Mouse (Mus musculus) kidney, adult 9 months (tissue): ENCODE results near the gene Trim39.

Source experiments
- DNase-seq: peaks from one replicate; pipeline ENCODE4 v3.0.0; 2022

The Trim39 gene

GRCm38 (mm10) chr17:36271586-36272256, at the start of gene Trim39:
TSS of gene Trim39 (minus strand) at chr17:36272247.
- peak; percentile 92 for DNase-seq

- no peak for DNase-seq
Observed at GRCm38 (mm10) chr17:36315689-36316253, 43.7 kb upstream of the Trim39 start.

GRCm38 (mm10) chr17:36315041-36315688, 43.1 kb upstream of the Trim39 start:
- peak; percentile 46 for DNase-seq

GRCm38 (mm10) chr17:36314511-36314910, 42.5 kb upstream of the Trim39 start:
- DNase-seq: no peak

GRCm38 (mm10) chr17:36309293-36309692, 37.2 kb upstream of the Trim39 start:
- DNase-seq: no peak

- DNase-seq: peak; percentile 87
Observed at GRCm38 (mm10) chr17:36308855-36309254, 36.8 kb upstream of the Trim39 start.

GRCm38 (mm10) chr17:36286390-36286789, 14.3 kb upstream of the Trim39 start, which contains the start of gene H2-M10.2:
TSS of gene H2-M10.2 (minus strand) at chr17:36286490.
- no peak for DNase-seq

GRCm38 (mm10) chr17:36281521-36282245, 9.6 kb upstream of the Trim39 start:
- peak; percentile 64 for DNase-seq

- no peak for DNase-seq
Observed at GRCm38 (mm10) chr17:36274776-36275175, 2.7 kb upstream of the Trim39 start.

GRCm38 (mm10) chr17:36273796-36274195, 1.7 kb upstream of the Trim39 start:
- DNase-seq: no peak

- DNase-seq: no peak
Observed at GRCm38 (mm10) chr17:36272643-36273366, 758 bp upstream of the Trim39 start.

GRCm38 (mm10) chr17:36270956-36271585, 976 bp downstream of the Trim39 start:
- DNase-seq: peak; percentile 89

- no peak for DNase-seq
Observed at GRCm38 (mm10) chr17:36265834-36266233, 6.2 kb downstream of the Trim39 start.

GRCm38 (mm10) chr17:36264273-36264925, 7.6 kb downstream of the Trim39 start:
- no peak for DNase-seq

GRCm38 (mm10) chr17:36261511-36262166, 10.4 kb downstream of the Trim39 start:
- no peak for DNase-seq

- no peak for DNase-seq
Observed at GRCm38 (mm10) chr17:36257969-36258368, 14.1 kb downstream of the Trim39 start, which contains the start of gene Rpp21. TSS of gene Rpp21 (minus strand) at chr17:36258069.

- peak; percentile 85 for DNase-seq
Observed at GRCm38 (mm10) chr17:36257241-36257947, 14.7 kb downstream of the Trim39 start.

GRCm38 (mm10) chr17:36253087-36253600, 18.9 kb downstream of the Trim39 start:
- DNase-seq: peak; percentile 44

GRCm38 (mm10) chr17:36252250-36252876, 19.7 kb downstream of the Trim39 start:
- no peak for DNase-seq

GRCm38 (mm10) chr17:36248886-36249285, 23.2 kb downstream of the Trim39 start:
- DNase-seq: no peak
